Mouse (Mus musculus): ENCODE measurements around the gene Slc9a3r1.
A peak's percentile ranks its signal among the peaks of the same experiment; 100 is the strongest.

Slc9a3r1 gene

DNA sequence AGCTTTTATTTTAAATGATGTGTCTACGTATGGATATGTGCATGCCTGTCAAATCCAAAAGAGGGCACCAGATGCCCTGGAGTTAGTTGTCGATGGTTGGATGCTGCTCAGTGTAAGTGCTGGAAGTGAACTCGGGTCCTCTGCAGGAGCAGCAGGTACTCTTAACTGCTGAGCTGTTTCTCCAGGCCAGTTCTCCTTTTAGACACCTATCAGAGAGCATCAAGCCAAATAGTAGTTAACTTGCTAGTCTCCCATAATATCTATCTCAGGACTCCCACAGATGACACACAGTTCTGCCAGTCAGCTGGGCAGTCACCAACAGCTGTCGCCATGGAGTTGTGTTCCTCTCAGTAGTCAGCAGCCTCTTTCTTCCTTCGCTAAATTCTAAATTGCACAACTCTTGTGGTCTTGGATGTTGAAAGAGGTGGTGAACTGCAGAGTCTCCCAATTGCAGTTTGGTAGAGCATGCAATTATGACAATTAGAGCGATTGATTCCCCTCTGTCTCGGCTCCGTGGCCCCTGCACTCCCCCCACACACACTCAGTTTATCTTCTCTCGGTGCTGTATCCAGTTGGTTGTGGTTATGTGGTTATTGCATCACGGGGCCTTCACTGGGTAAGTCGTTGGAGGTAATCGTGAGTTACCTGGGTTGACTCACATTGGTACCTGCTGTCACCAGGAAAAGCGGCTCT, 25.5 kb downstream of the Slc9a3r1 start:
- DNase-seq (ENCODE audit: inconsistent age in 2 of 2, low spot score in 1 of 2) = peak in 1 of 2 experiments; percentile 48

DNA sequence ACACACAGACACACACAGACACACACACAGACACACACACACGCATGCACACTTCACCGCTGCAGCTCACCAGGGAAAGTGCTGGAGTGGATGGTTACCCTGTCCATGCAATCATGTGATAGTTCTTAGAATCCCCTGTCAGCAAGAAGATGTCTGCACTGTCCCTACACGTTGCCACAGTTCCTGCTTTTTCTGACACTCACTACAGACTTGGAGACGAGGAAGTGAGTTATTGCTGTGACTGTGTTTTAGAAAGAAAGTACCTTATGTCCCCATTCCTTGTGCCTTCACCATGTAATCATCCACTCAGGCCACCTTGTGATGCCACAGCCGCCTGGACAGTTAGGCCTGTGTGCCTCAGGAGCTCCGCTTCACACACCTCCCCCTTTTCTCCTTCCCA, 26.2 kb downstream of the Slc9a3r1 start:
- DNase-seq (ENCODE audit: inconsistent age in 2 of 2, low spot score in 1 of 2) = no peak

DNA sequence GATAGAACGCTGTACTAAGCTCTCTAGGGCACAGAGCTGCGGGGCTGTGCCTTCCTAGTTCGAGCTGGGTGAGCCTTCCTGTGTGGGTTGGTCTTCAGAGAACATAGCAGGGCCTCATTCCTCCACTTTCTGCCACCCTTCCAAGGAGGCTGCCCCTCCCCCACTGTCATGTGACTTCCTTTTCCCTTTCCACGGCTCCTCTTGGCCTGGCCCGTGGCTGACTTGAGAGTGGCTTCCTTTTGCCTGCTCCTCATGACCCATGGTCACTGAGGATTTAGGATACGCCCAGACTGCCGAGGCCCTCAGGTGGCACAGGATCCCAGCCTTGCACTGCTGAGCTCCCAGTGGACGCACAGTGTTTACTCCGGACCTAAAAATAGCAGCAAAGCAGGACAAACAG, 29.0 kb downstream of the Slc9a3r1 start:
- peak; percentile 58 to 71 for DNase-seq (ENCODE audit: inconsistent age in 2 of 2, low spot score in 1 of 2)

DNA sequence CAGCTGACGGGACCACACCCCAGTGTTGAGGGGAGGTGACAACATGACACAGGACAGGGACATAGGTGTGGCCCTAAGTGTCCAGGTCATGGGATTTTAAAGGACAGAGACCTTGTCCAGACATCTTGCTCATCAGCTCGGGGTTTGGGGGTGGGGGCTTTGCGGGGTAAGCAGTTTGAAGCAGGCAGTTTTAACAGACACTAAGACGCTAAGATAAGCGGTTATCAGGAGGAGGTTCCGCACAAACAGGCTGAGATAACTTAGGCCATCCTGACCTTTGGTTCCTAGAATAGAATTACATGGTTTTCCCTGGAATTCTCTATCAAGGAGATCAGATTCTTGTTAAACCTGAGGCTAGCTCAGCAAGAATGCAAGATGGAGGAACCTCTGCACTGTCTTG, 31.6 kb downstream of the Slc9a3r1 start:
- DNase-seq (ENCODE audit: inconsistent age in 2 of 2, low spot score in 1 of 2) = no peak

DNA sequence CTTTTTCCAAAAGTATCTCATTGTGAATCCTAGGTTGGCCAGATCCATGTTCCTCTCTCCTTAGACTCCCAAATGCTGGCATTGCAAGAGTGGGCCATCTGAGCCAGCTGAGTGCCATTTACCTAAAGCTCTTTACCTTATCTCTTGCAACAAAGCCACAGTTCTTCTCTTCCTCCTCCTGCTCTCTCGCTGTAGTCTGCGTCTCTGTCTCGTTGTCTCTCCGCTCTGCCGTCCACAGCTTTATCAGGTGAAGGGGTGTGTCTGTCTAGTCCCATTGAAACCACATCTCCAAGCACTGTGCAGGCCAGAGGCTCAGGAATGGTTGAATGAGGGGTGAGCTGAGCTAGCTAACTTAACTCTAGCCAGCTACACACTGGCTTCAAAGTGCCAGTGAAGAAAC, 32.8 kb downstream of the Slc9a3r1 start:
- DNase-seq (ENCODE audit: inconsistent age in 2 of 2, low spot score in 1 of 2) = no peak

DNA sequence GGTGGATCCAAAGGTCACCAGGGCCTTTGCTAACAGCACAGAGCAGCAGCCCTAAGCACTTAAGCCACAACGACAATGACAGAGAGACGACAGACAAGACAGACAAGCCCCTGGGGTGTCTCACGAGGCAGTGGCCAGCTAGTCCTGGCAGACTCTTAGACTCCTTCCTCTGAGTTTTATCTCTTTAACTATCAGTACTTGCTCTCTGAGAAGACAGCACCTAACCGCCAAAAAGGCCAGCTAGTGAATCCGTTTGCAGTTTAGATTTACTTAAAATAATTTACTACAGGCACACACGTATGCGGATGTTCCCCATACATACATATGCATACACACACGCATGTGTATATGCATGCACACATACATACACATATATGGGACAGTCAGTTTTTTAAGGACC, 34.4 kb downstream of the Slc9a3r1 start:
- no peak for DNase-seq (ENCODE audit: inconsistent age in 2 of 2, low spot score in 1 of 2)

DNA sequence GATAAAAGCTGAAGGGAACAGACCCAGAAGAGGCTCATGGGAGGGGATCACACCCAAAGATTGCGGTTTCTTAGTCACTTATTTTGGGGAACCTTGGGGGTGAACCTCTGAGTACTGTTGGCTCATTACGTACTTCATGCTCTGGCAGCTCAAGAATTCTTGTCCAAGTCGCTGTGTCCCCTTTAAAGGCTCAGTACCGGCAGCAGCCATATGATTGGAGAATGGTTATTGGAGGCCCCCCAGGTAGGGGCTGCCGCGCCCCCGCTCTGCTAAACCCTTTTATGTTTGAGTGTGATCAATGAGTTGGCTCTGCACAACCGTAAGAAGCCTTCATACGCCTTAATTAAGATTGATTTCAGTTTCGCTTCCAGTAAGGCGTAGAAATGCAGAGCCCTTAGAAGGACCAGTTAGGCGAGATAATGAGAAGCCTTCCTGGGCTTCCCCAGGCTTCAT, 35.8 kb downstream of the Slc9a3r1 start:
- no peak for DNase-seq (ENCODE audit: inconsistent age in 2 of 2, low spot score in 1 of 2)

DNA sequence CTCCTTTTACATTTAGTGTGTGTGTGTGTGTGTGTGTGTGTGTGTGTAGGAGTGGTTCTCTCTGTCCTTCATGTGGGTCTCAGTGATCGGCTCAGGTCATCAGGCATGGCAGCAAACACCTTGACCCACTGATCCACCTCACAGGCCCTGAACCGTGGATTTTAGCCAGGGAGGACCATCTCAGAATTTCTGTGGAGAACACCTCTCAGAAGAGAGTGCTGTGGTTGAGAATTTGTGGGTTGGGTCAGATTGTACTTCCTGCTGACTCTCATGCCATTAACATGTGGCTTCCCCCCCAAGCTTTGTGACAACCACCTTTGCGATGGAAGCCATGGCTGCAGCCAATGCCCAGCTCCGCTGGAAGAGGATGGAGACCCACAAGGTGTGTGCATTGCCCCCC, 37.4 kb downstream of the Slc9a3r1 start:
- DNase-seq (ENCODE audit: inconsistent age in 2 of 2, low spot score in 1 of 2) = no peak

DNA sequence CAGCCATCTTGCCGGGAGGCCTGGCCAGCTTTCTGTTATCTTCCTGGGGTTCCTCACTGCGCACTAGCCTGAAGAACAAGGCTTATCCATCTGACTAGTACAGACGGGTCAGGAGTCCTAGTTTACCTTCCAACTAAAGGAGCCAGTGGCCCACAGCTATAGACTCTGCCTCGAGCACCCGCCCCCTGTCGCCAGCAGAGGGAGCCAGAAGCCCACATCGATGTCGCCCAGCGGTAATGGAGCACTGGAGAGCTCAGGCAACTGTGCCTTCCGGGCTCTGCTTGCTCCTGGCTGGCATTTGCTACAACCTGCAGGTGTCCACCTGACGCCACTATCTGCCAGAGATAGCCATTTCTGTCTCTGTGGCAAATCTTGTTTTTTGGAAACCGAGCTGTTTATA, 39.2 kb downstream of the Slc9a3r1 start:
- DNase-seq (ENCODE audit: inconsistent age in 2 of 2, low spot score in 1 of 2) = peak; percentile 83 to 93

DNA sequence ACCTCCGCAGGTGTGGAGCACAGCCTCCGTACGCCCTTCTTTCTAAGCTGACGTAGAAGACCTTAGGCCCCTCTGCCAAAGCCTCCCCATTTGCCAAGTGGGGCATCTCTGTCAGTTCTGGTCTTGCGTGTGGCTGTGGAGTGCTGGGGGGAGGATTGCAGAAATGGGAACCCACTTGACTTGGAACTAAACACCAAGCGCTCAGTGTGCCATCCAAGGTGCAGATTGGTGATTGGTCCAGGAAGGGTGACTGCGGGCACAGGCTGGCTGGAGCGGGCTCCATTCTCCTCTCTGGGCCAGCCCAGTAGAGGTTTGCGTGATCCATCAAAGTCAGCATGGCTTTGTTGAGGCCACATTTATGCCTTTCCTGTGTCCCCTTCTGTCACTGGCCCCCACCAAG, 39.6 kb downstream of the Slc9a3r1 start:
- DNase-seq (ENCODE audit: inconsistent age in 2 of 2, low spot score in 1 of 2) = no peak

DNA sequence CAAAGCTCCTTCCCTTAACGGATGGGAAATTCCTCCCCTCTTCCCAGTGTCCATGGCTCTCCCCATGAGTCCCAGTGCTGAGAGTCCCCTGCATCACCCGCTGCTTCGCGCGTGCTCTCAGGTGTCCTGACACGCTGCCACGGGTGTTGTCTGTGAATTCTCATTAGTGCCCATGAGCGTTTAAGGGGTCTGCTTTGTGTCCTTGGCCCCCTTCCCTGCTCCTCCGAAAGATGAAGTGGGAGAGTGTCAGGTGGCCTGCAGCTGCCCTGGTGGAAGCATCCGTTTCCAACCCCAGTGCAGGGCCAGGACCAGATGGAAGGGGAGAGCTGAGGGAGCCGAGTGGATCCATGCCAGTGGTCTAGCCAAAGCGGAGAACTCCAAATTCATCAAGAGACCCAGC, 45.0 kb downstream of the Slc9a3r1 start:
- DNase-seq (ENCODE audit: inconsistent age in 2 of 2, low spot score in 1 of 2) = no peak

DNA sequence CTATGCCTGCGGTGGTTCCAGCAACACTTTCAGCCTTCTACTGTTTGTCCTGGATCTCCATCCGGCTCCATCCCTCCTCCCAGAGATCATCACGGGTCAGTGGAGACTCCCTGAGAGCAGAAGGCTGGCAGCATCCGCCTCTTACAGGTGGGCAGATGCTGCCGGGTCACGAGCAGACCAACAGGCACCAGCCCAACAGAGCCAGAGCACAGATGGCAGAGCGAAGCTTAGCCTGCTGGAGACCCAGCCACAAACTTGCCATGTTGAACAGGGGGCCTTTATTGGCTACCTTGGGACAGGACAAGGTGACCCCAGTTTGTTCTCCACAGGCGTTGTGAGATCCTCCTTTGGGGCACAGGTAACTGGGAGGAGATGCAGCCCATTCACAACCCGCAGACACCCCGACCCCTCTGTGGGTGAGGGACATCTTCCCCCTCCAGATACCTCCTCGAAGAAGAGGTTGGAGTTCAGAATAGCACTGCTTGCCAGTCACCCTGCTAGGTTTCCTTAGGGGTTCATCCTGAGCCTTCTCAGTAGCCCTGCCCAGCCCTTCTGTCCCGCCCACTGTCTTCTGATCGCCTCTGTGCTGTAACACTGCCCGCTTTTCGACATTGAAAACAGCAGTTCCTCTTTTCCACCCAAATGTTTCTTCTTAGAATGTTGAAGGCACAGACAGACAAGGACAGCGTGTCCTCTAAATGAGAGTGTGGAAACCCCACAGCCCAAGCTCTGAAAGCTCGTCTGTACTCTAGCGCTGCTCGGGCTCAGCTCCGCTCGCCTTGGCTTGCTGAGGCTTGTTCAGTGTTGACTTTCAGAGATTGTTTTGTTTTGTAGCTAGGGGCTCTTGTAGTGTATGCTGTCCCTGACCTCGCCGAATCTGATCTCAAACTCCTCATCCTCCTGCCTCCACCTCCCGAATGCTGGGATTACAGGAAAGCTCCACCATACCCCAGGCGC, 45.9 kb downstream of the Slc9a3r1 start:
- DNase-seq (ENCODE audit: inconsistent age in 2 of 2, low spot score in 1 of 2) = no peak

DNA sequence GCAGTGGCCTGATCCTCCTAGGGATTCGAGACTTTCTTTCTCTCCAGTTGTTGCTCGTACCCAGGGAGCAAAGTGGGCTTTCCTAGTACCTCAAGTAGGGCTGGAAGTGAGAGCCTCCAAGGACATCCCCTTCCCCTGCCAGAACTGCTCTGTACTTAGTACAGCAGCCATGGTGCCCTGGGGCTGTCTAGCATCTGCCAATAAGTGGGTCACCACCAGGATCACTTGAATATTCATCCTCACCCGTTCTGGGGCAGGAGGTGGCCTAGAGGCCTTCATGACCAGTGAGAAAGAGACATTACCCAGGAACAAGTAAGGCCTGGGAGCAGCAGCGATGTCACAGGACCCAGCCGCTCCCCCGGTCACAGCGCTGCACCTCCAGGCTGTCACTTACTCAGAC, 46.8 kb downstream of the Slc9a3r1 start:
- DNase-seq (ENCODE audit: inconsistent age in 2 of 2, low spot score in 1 of 2) = no peak

DNA sequence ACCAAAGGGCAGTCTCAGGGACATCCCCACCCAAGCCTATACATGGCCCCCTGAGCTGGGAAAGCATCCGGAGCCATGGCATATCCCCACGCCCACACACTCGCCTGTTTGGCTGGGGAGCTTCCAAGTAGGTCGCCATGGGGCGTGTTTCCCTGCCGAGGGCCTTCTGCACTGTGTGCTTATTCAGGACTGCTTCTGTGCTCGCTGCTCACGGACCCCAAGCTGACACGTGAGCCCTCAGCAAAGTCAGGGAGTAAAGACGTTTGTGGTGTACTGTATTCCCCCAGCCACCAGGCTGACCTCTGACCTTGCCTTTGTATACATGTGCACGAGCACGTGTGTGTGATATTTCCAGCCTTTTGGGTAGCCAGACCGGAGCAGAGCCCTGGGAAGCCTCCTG, 49.0 kb downstream of the Slc9a3r1 start:
- no peak for DNase-seq (ENCODE audit: inconsistent age in 2 of 2, low spot score in 1 of 2)

DNA sequence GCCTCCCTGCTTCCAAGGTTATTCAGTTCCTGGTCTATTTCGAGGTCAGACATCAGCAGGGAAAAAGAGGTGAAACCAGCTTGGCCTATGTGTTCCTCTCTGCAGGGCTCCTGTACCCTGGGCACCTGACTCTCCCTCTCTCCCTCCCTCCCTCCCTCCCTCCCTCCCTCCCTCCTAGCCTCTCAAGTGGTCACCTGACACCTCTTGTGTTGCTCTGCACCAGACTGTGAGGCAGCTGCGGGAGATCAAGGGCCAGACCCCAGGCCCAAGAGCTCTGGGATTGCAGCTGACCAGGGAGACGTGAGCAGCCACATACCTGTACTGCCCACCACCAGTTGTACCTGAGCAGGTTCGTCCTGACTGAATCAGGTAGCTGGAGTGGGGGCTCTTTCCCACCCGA, 52.0 kb downstream of the Slc9a3r1 start:
- DNase-seq (ENCODE audit: inconsistent age in 2 of 2, low spot score in 1 of 2) = no peak

DNA sequence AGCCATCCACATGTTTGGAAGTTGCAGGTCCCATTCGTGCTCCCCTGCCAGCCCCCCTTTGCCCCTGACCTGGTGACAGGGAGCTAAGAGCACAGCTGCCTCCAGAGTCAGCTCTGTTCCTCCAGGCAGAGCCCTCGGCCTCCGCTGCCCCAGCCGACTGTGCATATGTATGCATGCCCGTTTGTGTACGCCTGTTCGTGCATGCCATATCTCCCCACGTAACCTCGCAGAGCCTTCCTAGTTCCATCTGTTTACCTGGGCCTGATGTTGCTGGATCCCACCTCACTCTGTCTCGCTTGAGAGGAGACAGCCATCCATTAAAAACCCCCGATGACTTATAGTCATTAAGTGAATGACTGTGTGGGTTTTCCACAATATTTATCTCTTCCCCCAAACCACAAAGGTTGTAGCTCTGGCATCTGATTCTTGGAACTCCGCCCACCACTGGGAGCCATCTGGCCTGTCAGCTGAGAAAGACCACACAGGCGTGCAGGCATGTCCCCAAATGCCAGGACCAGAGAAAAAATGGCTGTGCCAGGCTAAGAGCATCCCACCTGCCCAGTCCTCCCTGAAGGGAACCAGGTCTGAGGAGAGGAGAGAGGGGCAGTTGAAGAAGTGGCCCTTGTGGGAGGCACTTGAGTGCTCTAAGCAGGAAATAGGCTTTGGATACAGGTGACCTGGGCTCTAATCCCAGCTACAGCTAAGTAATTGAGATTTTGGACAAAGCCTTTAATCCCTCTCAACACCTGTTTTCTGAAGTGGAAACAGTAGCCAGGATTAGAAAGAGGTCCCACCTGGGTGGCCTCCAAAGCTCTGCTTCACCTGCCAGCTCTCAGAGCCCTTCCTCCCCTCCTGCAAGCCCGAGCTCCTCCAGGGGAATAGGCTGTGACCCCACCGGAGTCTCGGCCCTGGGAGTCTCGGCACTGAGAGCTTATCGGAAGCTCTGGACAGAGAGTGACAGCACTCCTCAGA, 54.6 kb downstream of the Slc9a3r1 start:
- no peak for DNase-seq (ENCODE audit: inconsistent age in 2 of 2, low spot score in 1 of 2)

DNA sequence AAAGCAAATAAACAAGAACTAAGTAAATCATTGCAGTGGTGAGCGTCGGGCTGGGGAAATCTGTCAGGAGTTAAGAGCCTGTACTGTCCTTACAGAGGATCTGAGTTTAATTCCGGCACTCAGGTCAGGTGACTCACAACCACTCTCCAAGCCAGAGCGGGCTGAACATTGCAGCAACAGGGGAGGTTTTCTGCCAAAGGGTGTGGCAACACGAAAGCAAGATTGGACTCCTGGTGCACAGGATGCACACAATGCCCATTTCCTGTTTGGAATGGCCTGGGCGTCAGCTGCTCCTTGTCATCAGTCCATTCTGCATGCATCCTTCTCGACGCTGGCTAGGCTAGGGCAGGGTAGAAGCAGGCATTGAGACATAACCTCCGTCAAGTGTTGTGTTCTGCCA, 56.1 kb downstream of the Slc9a3r1 start:
- peak in 1 of 2 experiments; percentile 59 for DNase-seq (ENCODE audit: inconsistent age in 2 of 2, low spot score in 1 of 2)

DNA sequence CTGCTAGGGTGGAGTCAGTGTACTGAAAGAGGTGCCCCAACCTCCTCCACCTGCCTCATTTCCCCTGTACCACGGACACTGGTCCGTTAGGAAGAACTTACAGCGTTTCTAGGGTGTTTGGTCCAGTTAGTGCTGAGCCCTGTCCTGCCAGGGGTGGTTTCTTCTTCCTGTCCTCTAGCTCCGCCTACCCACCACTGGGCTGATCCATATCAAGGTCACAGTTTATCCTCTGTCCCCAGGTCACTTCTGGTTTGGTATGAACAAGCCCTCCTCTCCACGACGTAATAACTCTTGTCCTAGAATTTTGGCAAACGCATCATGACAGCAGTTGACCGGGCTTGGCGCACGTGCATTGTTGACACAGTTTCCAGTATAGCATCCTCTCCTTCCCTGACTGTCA, 56.5 kb downstream of the Slc9a3r1 start:
- no peak for DNase-seq (ENCODE audit: inconsistent age in 2 of 2, low spot score in 1 of 2)

DNA sequence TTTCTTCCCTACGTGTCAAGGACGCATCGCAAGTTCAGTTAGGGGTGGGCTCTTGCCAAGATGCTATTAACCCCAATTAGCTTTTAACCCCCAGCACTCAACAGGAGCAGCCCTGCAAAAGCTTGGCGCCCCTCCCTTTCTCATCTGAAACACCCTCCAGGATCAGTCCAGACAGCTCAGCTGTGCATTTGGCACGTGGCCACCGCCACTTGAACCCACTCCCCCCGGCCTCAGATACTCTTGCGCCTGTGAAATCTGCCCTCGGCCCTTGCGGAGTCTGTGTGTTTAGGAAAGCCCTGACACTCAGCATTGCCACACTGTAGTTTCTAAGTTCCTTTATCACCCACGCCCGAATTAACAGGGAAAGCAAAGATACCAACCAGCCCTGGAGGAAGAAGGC, 58.9 kb downstream of the Slc9a3r1 start:
- no peak for DNase-seq (ENCODE audit: inconsistent age in 2 of 2, low spot score in 1 of 2)

DNA sequence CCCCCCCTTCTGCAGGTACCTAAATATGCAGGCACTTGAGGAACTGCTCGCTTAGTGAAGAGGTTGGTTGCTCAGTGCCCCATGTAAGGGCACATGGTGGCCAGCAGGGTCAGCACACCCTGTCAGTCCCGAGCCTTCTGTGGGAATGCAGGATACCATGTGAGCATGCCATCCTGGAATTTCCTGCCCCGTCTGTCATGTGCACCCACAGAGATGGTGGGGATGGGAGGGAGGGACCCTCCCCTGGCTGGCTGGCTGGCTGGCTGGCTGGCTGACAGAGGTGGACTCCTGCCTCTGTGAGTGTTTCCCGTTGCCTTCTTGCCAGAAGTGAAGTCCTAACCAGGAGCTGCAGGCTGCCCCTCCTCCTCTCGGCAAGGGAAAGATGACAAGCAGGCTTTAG, 59.4 kb downstream of the Slc9a3r1 start:
- no peak for DNase-seq (ENCODE audit: inconsistent age in 2 of 2, low spot score in 1 of 2)

DNA sequence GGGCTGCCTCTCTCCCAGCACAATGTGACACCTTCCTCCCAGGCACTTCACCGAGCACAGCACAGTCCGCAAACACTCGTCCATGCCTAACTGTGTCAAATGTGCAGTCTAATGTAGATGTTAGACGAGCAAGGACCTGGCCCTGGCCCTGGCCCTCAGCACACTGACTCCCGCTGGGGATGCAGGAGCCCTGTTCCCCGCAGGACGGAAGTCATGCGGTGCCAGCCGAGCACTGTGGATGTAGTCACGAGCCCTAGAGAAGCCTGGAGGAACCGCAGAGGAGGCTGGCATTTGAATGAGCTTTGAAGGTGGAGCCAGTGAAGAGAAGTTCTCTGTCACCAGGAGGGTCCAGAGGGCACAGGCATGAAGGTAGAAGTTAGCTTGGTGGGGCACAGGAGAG, 60.3 kb downstream of the Slc9a3r1 start:
- no peak for DNase-seq (ENCODE audit: inconsistent age in 2 of 2, low spot score in 1 of 2)

All from adrenal gland, adult (tissue).